Mouse (Mus musculus) brain, embryonic 14.5 days (tissue): Measurements from ENCODE around the gene Prr5l.

Experiments
- CTCF ChIP-seq: fragments of 200-500 bp; IDR thresholded peaks from 2 replicates; pipeline ENCODE4 v1.5.1; 2012; ENCODE audit warnings: inconsistent platforms, mild to moderate bottlenecking, moderate library complexity, borderline replicate concordance; ENCODE audit not compliant: insufficient read depth, insufficient read length; ENCODE audit errors: extremely low read depth
- POLR2A ChIP-seq: fragments of 200-500 bp; IDR thresholded peaks from 2 replicates; pipeline ENCODE4 v1.6.1; 2012; ENCODE audit warnings: mild to moderate bottlenecking, inconsistent platforms, borderline replicate concordance; ENCODE audit not compliant: poor library complexity, insufficient read depth, insufficient read length, severe bottlenecking; ENCODE audit errors: extremely low read depth

DNA sequence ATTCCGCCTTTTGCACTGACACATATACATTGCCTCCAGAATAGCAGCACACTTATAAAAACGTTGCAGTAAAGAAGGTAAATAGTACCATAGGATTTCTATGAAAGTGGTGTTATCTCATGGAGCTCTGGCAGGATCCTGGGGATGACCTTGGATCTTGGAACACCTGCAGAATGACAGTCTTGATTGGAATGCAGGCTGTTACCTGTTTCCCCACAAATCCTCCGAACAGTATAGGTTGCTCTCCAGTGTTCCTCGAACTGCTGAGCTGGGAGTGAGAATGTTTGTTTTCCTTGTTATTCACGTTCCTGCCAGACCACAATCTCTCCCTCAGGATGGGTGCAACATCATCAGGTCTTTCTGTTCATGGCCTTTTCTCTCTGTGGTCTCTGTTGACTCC is 75.1 kb downstream of the Prr5l start:
- TF ChIP-seq POLR2A, result no peak
- TF ChIP-seq CTCF, result no peak
